Mouse (Mus musculus) limb, embryonic 10.5 days (tissue): ENCODE results near the gene Sdf4. TPM values are rescaled to one million over a fixed set of nuclear protein-coding genes. Genes with fewer than 3 reads are reported as not detected.

Experiments
- DNase-seq: peaks from one replicate; pipeline ENCODE4 v3.0.0-alpha.2; 2017; ENCODE audit warnings: low spot score
- H3K27ac ChIP-seq: fragments of 300-500 bp; sonication (generic); 2 replicates; pipeline ENCODE4 v1.5.1; 2016; ENCODE audit warnings: mild to moderate bottlenecking
- H3K27me3 ChIP-seq: fragments of 300-500 bp; sonication (generic); 2 replicates; pipeline ENCODE4 v1.6.1; 2016; ENCODE audit warnings: low read depth, mild to moderate bottlenecking; ENCODE audit not compliant: poor library complexity, severe bottlenecking
- H3K36me3 ChIP-seq: fragments of 300-500 bp; sonication (generic); 2 replicates; pipeline ENCODE4 v1.6.1; 2016; ENCODE audit warnings: mild to moderate bottlenecking, moderate library complexity
- H3K4me1 ChIP-seq: fragments of 300-500 bp; sonication (generic); 2 replicates; pipeline ENCODE4 v1.6.1; 2016
- H3K4me3 ChIP-seq: fragments of 300-500 bp; sonication (generic); 2 replicates; pipeline ENCODE4 v1.5.1; 2016; ENCODE audit warnings: mild to moderate bottlenecking, moderate library complexity
- H3K9me3 ChIP-seq: fragments of 300-500 bp; sonication (generic); replicated peaks from 2 replicates; pipeline ENCODE4 v1.6.1; 2016; ENCODE audit warnings: mild to moderate bottlenecking
- WGBS: fragments of 180-500 bp; shearing (Covaris S2); methylation state at CpG from one replicate; pipeline ENCODE4 v1.1.7; 2016; 5-methylcytosine and 5-hydroxymethylcytosine counted together
- polyA plus RNA-seq: library from polyadenylated mRNA; unstranded; fragments of >200 nt; fragmentation: Nextera tagmentation; extraction: Ambion mirVana; gene quantifications from 2 replicates; pipeline ENCODE4 v1.2.1, GENCODE M21; 2016

Sdf4 gene
- polyA plus RNA-seq, 1 experiment from 2014 or later, result 149 TPM

GRCm38 (mm10) chr4:156044754-156045153 is 52.1 kb downstream of the Sdf4 start:
- no peaks in the 10 kb centered on the region for H3K9me3 ChIP-seq
- H3K36me3 ChIP-seq, result no peaks in the 10 kb centered on the region
- no peak overlapping the region for H3K4me3 ChIP-seq
- H3K27ac ChIP-seq, result no peak overlapping the region
- no peaks in the 10 kb centered on the region for H3K27me3 ChIP-seq
- no peaks in the 10 kb centered on the region; the same call in 1 of the 2 replicates for H3K4me1 ChIP-seq
- WGBS, result 42% methylated on average over 5 of the region's 5 CpGs
- no peak for DNase-seq

- H3K9me3 ChIP-seq, result no peaks in the 10 kb centered on the region
- DNase-seq, result no peak
- 86% methylated on average over 3 of the region's 3 CpGs for WGBS
- H3K27me3 ChIP-seq, result no peaks in the 10 kb centered on the region
- no peak overlapping the region for H3K27ac ChIP-seq
- no peaks in the 10 kb centered on the region for H3K36me3 ChIP-seq
- no peak overlapping the region for H3K4me3 ChIP-seq
- no peaks in the 10 kb centered on the region; the same call in 1 of the 2 replicates for H3K4me1 ChIP-seq
These were observed 57.1 kb downstream of the Sdf4 start for GRCm38 (mm10) chr4:156049779-156050178.

GRCm38 (mm10) chr4:156050391-156050980 is 57.8 kb downstream of the Sdf4 start:
- H3K27me3 ChIP-seq, result no peaks in the 10 kb centered on the region
- 71% methylated on average over 6 of the region's 6 CpGs for WGBS
- DNase-seq, result no peak

GRCm38 (mm10) chr4:156053113-156053512 is 60.4 kb downstream of the Sdf4 start:
- no peak for DNase-seq
- H3K27ac ChIP-seq, result no peak overlapping the region

More at GRCm38 (mm10) chr4:156050391-156050980, 57.8 kb downstream of the Sdf4 start:
- H3K36me3 ChIP-seq, result no peaks in the 10 kb centered on the region
- H3K27ac ChIP-seq, result no peak overlapping the region
- H3K9me3 ChIP-seq, result no peaks in the 10 kb centered on the region
- H3K4me3 ChIP-seq, result no peak overlapping the region
- no peaks in the 10 kb centered on the region for H3K4me1 ChIP-seq

GRCm38 (mm10) chr4:156054130-156054529 is 61.5 kb downstream of the Sdf4 start:
- DNase-seq, result no peak
- 86% methylated on average over 4 of the region's 4 CpGs for WGBS

More at GRCm38 (mm10) chr4:156053113-156053512, 60.4 kb downstream of the Sdf4 start:
- no peaks in the 10 kb centered on the region for H3K27me3 ChIP-seq
- no peaks in the 10 kb centered on the region for H3K9me3 ChIP-seq
- H3K36me3 ChIP-seq, result no peaks in the 10 kb centered on the region
- 84% methylated on average over 4 of the region's 4 CpGs for WGBS
- no peak overlapping the region for H3K4me3 ChIP-seq
- no peaks in the 10 kb centered on the region for H3K4me1 ChIP-seq

GRCm38 (mm10) chr4:156054606-156055005 is 61.9 kb downstream of the Sdf4 start:
- peaks cover 8% of the 10 kb centered on the region for H3K4me1 ChIP-seq
- H3K36me3 ChIP-seq, result no peaks in the 10 kb centered on the region
- H3K4me3 ChIP-seq, result no peak overlapping the region
- 94% methylated on average over 6 of the region's 6 CpGs for WGBS
- no peak overlapping the region for H3K27ac ChIP-seq
- 0 out of 2 replicates have a peak, but pooled peaks cover 7% of the 10 kb centered on the region for H3K27me3 ChIP-seq
- H3K9me3 ChIP-seq, result no peaks in the 10 kb centered on the region
- DNase-seq, result no peak

More at GRCm38 (mm10) chr4:156054130-156054529, 61.5 kb downstream of the Sdf4 start:
- H3K9me3 ChIP-seq, result no peaks in the 10 kb centered on the region
- no peak overlapping the region for H3K27ac ChIP-seq
- H3K4me3 ChIP-seq, result no peak overlapping the region
- peaks cover 3% of the 10 kb centered on the region for H3K4me1 ChIP-seq
- H3K36me3 ChIP-seq, result no peaks in the 10 kb centered on the region
- H3K27me3 ChIP-seq, result 0 out of 2 replicates have a peak, but pooled peaks cover 2% of the 10 kb centered on the region

- Histone ChIP-seq H3K9me3 (no peaks in the 10 kb centered on the region), H3K36me3 (no peaks in the 10 kb centered on the region), H3K27me3 (0 out of 2 replicates have a peak, but pooled peaks cover 8% of the 10 kb centered on the region), H3K27ac (no peak overlapping the region), H3K4me1 (peaks cover 13% of the 10 kb centered on the region), H3K4me3 (no peak overlapping the region)
- WGBS, result 90% methylated on average over 5 of the region's 5 CpGs
- no peak for DNase-seq
These were observed 62.5 kb downstream of the Sdf4 start for GRCm38 (mm10) chr4:156055173-156055572.

GRCm38 (mm10) chr4:156057702-156058101 is 65.0 kb downstream of the Sdf4 start:
- no peaks in the 10 kb centered on the region for H3K36me3 ChIP-seq
- H3K4me3 ChIP-seq, result no peak overlapping the region
- H3K4me1 ChIP-seq, result peaks cover 13% of the 10 kb centered on the region
- H3K27ac ChIP-seq, result no peak overlapping the region
- WGBS, result 76% methylated on average over 10 of the region's 10 CpGs
- H3K27me3 ChIP-seq, result 0 out of 2 replicates have a peak, but pooled peaks cover 8% of the 10 kb centered on the region
- H3K9me3 ChIP-seq, result no peaks in the 10 kb centered on the region
- no peak for DNase-seq

GRCm38 (mm10) chr4:156058826-156059225 is 66.2 kb downstream of the Sdf4 start:
- peak overlapping the region; percentile 3; the same call in 1 of the 2 replicates for H3K4me3 ChIP-seq
- peaks cover 15% of the 10 kb centered on the region for H3K4me1 ChIP-seq
- peak overlapping the region; percentile 38; the same call in 1 of the 2 replicates for H3K27ac ChIP-seq
- H3K9me3 ChIP-seq, result no peaks in the 10 kb centered on the region
- H3K27me3 ChIP-seq, result 0 out of 2 replicates have a peak, but pooled peaks cover 8% of the 10 kb centered on the region
- H3K36me3 ChIP-seq, result no peaks in the 10 kb centered on the region
- 76% methylated on average over 9 of the region's 9 CpGs for WGBS
- no peak for DNase-seq

- 27% methylated on average over 5 of the region's 5 CpGs for WGBS
These were observed 66.6 kb downstream of the Sdf4 start, which contains the start of gene Ttll10 for GRCm38 (mm10) chr4:156059261-156059660. Gene Ttll10, minus strand, starts transcription at chr4:156059414.

GRCm38 (mm10) chr4:156059713-156060112 is 67.0 kb downstream of the Sdf4 start:
- H3K4me3 ChIP-seq, result peak overlapping the region; percentile 3; the same call in 1 of the 2 replicates
- no peaks in the 10 kb centered on the region for H3K36me3 ChIP-seq
- DNase-seq, result peak; percentile 44
- peak overlapping the region; percentile 38 for H3K27ac ChIP-seq
- peaks cover 19% of the 10 kb centered on the region for H3K4me1 ChIP-seq
- H3K9me3 ChIP-seq, result no peaks in the 10 kb centered on the region
- 23% methylated on average over 10 of the region's 10 CpGs for WGBS
- 0 out of 2 replicates have a peak, but pooled peaks cover 8% of the 10 kb centered on the region for H3K27me3 ChIP-seq

More at GRCm38 (mm10) chr4:156059261-156059660, 66.6 kb downstream of the Sdf4 start, which contains the start of gene Ttll10:
- Histone ChIP-seq H3K36me3 (no peaks in the 10 kb centered on the region), H3K27me3 (0 out of 2 replicates have a peak, but pooled peaks cover 8% of the 10 kb centered on the region), H3K4me3 (peak within 1 kb of the TSS; percentile 3; the same call in 1 of the 2 replicates), H3K9me3 (no peaks in the 10 kb centered on the region), H3K27ac (peak within 1 kb of the TSS; percentile 38), H3K4me1 (peaks cover 19% of the 10 kb centered on the region)
- DNase-seq, result peak; percentile 42
